Mouse (Mus musculus) intestine, postnatal 0 days (tissue): Measurements from ENCODE around the gene Sppl3. TPM values are rescaled to one million over a fixed set of nuclear protein-coding genes. Genes with fewer than 3 reads are reported as not detected.

Source experiments
- ATAC-seq: fragments of 200-750 bp; cut with Nextera tagmentation; 2 replicates; pipeline ENCODE4 v1.8.0; 2017; ENCODE audit warnings: mild to moderate bottlenecking, moderate TSS enrichment, moderate library complexity
- H3K27ac ChIP-seq: fragments of 300-500 bp; sonication (generic); 2 replicates; pipeline ENCODE4 v1.5.1; 2014; ENCODE audit warnings: mild to moderate bottlenecking, low read depth, low read length, moderate library complexity
- H3K27me3 ChIP-seq: fragments of 300-500 bp; sonication (generic); replicated peaks from 2 replicates; pipeline ENCODE4 v1.6.1; 2014; ENCODE audit warnings: low read length, mixed read lengths; ENCODE audit not compliant: control insufficient read depth, insufficient read depth
- H3K36me3 ChIP-seq: fragments of 300-500 bp; sonication (generic); 2 replicates; pipeline ENCODE4 v1.6.1; 2014; ENCODE audit warnings: mild to moderate bottlenecking, moderate library complexity; ENCODE audit not compliant: control insufficient read depth, insufficient read depth
- H3K4me1 ChIP-seq: fragments of 300-500 bp; sonication (generic); replicated peaks from 2 replicates; pipeline ENCODE4 v1.6.1; 2014; ENCODE audit warnings: antibody characterized with exemption, low read length, mixed read lengths; ENCODE audit not compliant: control insufficient read depth, insufficient read depth
- H3K4me2 ChIP-seq: fragments of 300-500 bp; sonication (generic); replicated peaks from 2 replicates; pipeline ENCODE4 v1.6.1; 2014; ENCODE audit warnings: low read depth, mild to moderate bottlenecking, moderate library complexity
- H3K4me3 ChIP-seq: fragments of 300-500 bp; sonication (generic); 2 replicates; pipeline ENCODE4 v1.5.1; 2014; ENCODE audit warnings: low read depth, low read length
- H3K9ac ChIP-seq: fragments of 300-500 bp; sonication (generic); 2 replicates; pipeline ENCODE4 v1.6.1; 2014; ENCODE audit warnings: mild to moderate bottlenecking, low read depth, low read length
- H3K9me3 ChIP-seq: fragments of 300-500 bp; sonication (generic); 2 replicates; pipeline ENCODE4 v1.6.1; 2016; ENCODE audit warnings: mixed run types; ENCODE audit not compliant: control insufficient read depth
- CTCF ChIP-seq: sonication (generic); IDR thresholded peaks from 2 replicates; pipeline ENCODE4 v1.5.1; 2016; ENCODE audit warnings: low read depth, mild to moderate bottlenecking, control low read depth, antibody characterized with exemption, moderate library complexity
- WGBS: fragments of 180-500 bp; shearing (Covaris S2); extraction: QIAGEN DNeasy Blood & Tissue Kit; methylation state at CpG from one replicate; pipeline ENCODE4 v1.1.7; 2014; 5-methylcytosine and 5-hydroxymethylcytosine counted together
- polyA plus RNA-seq: library from polyadenylated mRNA; unstranded; fragments of >200 nt; fragmentation: Nextera tagmentation; extraction: Ambion mirVana; gene quantifications from 2 replicates; pipeline ENCODE4 v1.2.1, GENCODE M21; 2015

Sppl3 gene
- polyA plus RNA-seq, 1 experiment from 2014 or later, result 20.8 TPM

DNA sequence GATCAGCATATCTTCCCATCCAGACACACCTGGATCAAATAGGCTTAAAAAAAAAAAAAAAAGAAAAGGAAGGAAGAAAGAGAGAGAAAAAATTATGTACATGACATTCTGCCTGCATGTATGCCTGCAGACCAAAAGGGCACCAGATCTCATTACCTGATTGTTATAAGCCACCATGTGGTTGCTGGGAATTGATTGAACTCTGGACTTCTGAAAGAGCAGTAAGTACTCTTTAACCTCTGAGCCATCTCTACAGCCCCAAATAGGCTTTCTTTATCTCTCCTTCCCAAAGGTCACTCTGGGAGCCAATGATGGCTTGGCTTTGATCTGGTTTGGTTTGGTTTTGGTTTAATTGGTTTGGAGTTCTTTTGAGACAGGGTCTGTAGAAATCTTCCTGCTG, 25.9 kb upstream of the Sppl3 start:
- Histone ChIP-seq H3K27ac (peak overlapping the region; percentile 46; the same call in 1 of the 2 replicates), H3K27me3 (no peaks in the 10 kb centered on the region), H3K4me2 (no peak overlapping the region), H3K36me3 (no peaks in the 10 kb centered on the region), H3K9ac (no peak overlapping the region), H3K4me3 (no peak overlapping the region), H3K9me3 (no peaks in the 10 kb centered on the region), H3K4me1 (no peaks in the 10 kb centered on the region)
- TF ChIP-seq CTCF, result no peak
- ATAC-seq, result peak; percentile 59

DNA sequence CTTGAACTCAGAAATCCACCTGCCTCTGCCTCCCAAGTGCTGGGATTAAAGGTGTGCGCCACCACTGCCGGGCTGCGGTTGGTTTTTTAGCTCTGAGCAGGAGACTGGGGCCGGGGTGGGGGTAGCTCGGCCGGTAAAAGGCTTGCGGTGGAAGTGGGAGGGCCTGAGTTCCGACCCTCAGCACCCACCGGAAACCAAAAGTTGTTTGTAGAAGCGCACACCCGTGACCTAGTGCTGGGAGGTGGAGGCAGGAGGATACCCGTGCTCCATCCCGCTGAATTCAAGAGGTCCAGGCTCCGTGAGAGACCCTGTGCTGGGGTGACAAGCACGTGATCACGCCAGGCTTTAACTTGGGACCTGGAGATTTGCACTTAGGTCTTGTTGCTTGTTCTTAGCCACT, 14.5 kb upstream of the Sppl3 start:
- no peak for TF ChIP-seq CTCF
- Histone ChIP-seq H3K27ac (no peak overlapping the region), H3K4me1 (no peaks in the 10 kb centered on the region), H3K4me2 (no peak overlapping the region), H3K4me3 (no peak overlapping the region), H3K36me3 (no peaks in the 10 kb centered on the region), H3K27me3 (no peaks in the 10 kb centered on the region), H3K9ac (no peak overlapping the region), H3K9me3 (no peaks in the 10 kb centered on the region)
- 86% methylated on average over 16 of the region's 16 CpGs for WGBS
- no peak for ATAC-seq

DNA sequence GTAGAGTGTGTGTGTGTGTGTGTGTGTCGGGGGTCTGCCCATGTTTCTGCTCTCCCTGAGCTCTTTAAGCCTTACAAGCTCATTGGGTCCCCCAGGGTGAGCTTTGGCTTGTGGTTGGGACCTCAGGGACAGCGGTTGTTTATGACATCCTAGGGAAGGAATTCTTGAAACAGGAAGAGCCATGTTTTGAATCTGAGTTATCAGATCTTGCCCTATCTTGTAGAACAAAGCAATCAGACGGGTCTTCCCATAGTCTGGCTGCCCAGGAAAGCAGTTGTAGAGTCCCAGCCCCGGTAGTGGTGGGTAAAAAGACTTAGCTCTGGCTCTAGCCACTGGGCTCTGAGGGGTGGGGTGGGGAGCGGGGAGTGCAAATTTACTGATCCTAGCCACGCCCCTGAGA, 13.6 kb upstream of the Sppl3 start:
- ATAC-seq, result no peak

GRCm38 (mm10) chr5:115000503-115000902, 10.4 kb upstream of the Sppl3 start:
- TF ChIP-seq CTCF, result no peak
- H3K36me3 ChIP-seq, result no peaks in the 10 kb centered on the region
- H3K4me1 ChIP-seq, result no peaks in the 10 kb centered on the region
- no peak overlapping the region for H3K27ac ChIP-seq
- H3K4me2 ChIP-seq, result no peak overlapping the region
- no peaks in the 10 kb centered on the region for H3K9me3 ChIP-seq
- 65% methylated on average over 2 of the region's 2 CpGs for WGBS
- ATAC-seq, result no peak
- no peak overlapping the region for H3K4me3 ChIP-seq
- 0 out of 2 replicates have a peak, but pooled peaks cover 3% of the 10 kb centered on the region for H3K27me3 ChIP-seq
- H3K9ac ChIP-seq, result no peak overlapping the region

More for the DNA sequence above, 13.6 kb upstream of the Sppl3 start:
- Histone ChIP-seq H3K9ac (no peak overlapping the region), H3K36me3 (no peaks in the 10 kb centered on the region), H3K27ac (no peak overlapping the region), H3K27me3 (no peaks in the 10 kb centered on the region), H3K9me3 (no peaks in the 10 kb centered on the region), H3K4me2 (no peak overlapping the region), H3K4me3 (no peak overlapping the region), H3K4me1 (no peaks in the 10 kb centered on the region)
- TF ChIP-seq CTCF, result no peak
- 59% methylated on average over 6 of the region's 6 CpGs for WGBS

DNA sequence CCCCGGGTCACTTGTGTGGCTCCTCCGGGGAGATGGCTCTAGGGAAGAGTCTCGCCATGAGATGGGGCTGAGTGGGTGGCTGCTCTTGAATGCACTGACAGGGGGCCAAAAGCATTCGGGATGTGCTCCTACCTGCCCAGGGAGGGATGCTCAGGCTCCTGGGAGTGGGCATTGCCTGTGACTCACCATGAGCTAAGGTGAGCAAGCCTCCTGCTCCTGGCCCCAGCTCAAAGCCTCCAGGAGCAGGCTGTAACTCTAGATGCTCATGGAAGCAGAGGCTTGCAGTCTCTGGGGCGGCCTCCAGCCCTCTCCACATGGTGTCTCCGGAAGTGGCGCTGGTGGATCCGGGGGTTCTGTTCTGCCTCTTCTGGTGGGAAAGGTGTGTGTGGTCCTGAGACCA, 9.5 kb upstream of the Sppl3 start:
- no peak for ATAC-seq
- 76% methylated on average over 8 of the region's 8 CpGs for WGBS
- Histone ChIP-seq H3K27me3 (0 out of 2 replicates have a peak, but pooled peaks cover 3% of the 10 kb centered on the region), H3K4me3 (no peak overlapping the region), H3K27ac (no peak overlapping the region), H3K4me2 (no peak overlapping the region), H3K9ac (no peak overlapping the region), H3K9me3 (no peaks in the 10 kb centered on the region), H3K36me3 (no peaks in the 10 kb centered on the region), H3K4me1 (no peaks in the 10 kb centered on the region)
- TF ChIP-seq CTCF, result no peak

DNA sequence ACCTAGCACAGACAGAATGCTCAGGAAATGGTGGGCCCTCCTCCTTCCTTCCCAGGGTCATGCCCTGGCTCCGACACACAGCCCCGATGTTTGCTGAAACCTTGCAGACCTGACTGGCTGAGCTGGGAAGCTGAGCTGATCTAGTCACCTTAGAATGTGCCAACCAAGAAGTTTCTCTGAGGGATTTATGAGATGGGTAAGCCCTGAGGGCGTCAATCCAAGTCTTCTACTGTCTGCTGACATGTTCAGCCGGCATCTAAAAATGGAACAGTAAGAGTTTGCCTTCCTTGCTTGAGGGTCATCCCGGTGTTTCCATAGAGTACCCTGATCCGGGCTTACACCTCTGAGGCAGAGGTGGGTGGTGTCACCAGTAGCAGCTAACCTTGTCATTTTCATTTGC, 8.2 kb upstream of the Sppl3 start:
- WGBS, result 52% methylated on average over 6 of the region's 6 CpGs
- H3K9me3 ChIP-seq, result no peaks in the 10 kb centered on the region

DNA sequence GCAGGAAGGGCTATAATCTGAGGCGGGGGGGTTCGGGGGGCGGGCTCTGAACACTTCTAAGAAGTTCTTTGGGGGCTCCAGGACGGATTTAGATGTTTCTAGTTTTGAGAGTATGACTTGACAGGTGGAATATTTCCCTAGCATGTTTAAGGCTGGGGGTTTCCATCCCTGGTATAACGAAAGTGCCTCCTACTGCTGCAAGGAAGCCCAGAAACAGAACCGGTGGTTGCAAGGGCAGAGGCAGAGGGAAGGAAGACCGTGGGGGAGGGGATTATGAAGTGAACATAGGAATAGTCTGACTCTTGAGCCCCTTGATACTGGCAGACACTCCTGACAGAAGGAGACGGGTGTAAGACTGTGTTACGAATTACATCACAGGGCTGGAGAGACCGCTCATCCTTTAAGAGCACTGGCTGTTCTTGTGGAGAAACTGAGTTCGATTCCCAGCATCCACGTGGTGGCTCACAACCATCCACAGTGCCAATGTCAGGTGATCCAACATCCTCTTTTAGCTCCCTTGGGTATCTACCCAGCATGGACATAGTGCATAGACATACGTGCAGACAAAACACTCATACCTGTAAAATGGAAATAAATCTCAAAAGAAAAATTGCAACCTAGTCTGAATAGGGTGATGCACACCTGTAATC, 7.6 kb upstream of the Sppl3 start:
- 79% methylated on average over 12 of the region's 13 CpGs for WGBS
- H3K9ac ChIP-seq, result no peak overlapping the region
- TF ChIP-seq CTCF, result no peak
- H3K4me2 ChIP-seq, result no peak overlapping the region
- 0 out of 2 replicates have a peak, but pooled peaks cover 3% of the 10 kb centered on the region for H3K27me3 ChIP-seq
- H3K4me3 ChIP-seq, result no peak overlapping the region
- H3K9me3 ChIP-seq, result no peaks in the 10 kb centered on the region
- ATAC-seq, result no peak
- H3K36me3 ChIP-seq, result no peaks in the 10 kb centered on the region
- H3K4me1 ChIP-seq, result no peaks in the 10 kb centered on the region
- H3K27ac ChIP-seq, result no peak overlapping the region

More for the DNA sequence above, 8.2 kb upstream of the Sppl3 start:
- no peaks in the 10 kb centered on the region for H3K4me1 ChIP-seq
- TF ChIP-seq CTCF, result no peak
- H3K4me3 ChIP-seq, result no peak overlapping the region
- H3K36me3 ChIP-seq, result no peaks in the 10 kb centered on the region
- no peak overlapping the region for H3K27ac ChIP-seq
- H3K9ac ChIP-seq, result 0 out of 2 replicates have a peak overlapping the region, but pooled peaks have one; percentile 7
- 0 out of 2 replicates have a peak, but pooled peaks cover 3% of the 10 kb centered on the region for H3K27me3 ChIP-seq
- ATAC-seq, result no peak
- no peak overlapping the region for H3K4me2 ChIP-seq
